Mouse (Mus musculus) CH12.LX (cell line): Measurements from ENCODE around the gene Mprip. TPM values are rescaled to one million over a fixed set of nuclear protein-coding genes. Genes with fewer than 3 reads are reported as not detected.

Experiments
- DNase-seq: peaks from one replicate; pipeline ENCODE4 v3.0.0-alpha.2; 2013; ENCODE audit errors: extremely low read depth
- H3K27ac ChIP-seq: 2 replicates; pipeline ENCODE4 v1.5.1; 2012; ENCODE audit warnings: low read depth, mild to moderate bottlenecking, control low read depth, moderate library complexity; ENCODE audit not compliant: insufficient read depth
- H3K27me3 ChIP-seq: replicated peaks from 2 replicates; pipeline ENCODE3; 2012; ENCODE audit warnings: inconsistent platforms
- H3K36me3 ChIP-seq, 2 experiments: replicated peaks in 1 of 2; 2 replicates each; pipeline versions ENCODE3 to v1.6.1; 2012; ENCODE audit warnings: inconsistent platforms in 1 of 2, low read length in 1 of 2, mild to moderate bottlenecking in 1 of 2, mixed read lengths in 1 of 2, moderate library complexity in 1 of 2; ENCODE audit not compliant: control insufficient read depth in 1 of 2, insufficient read depth in 1 of 2
- H3K4me1 ChIP-seq, 2 experiments: 2 replicates each; pipeline ENCODE4 v1.6.1; 2012; ENCODE audit warnings: inconsistent platforms in 1 of 2, moderate library complexity in 1 of 2; ENCODE audit not compliant: insufficient read depth in 2 of 2, control insufficient read depth in 1 of 2
- H3K4me2 ChIP-seq: 2 replicates; pipeline ENCODE4 v1.6.1; 2012; ENCODE audit warnings: low read depth, mild to moderate bottlenecking, control low read depth; ENCODE audit not compliant: poor library complexity, insufficient read depth, severe bottlenecking
- H3K4me3 ChIP-seq, 3 experiments: fragments of 150-350 bp in 1 of 3; sonication (generic) in 1 of 3; replicated peaks in 1 of 3; 2 replicates each; pipeline versions ENCODE3 to v1.5.1; 2011 to 2012; ENCODE audit warnings: low read depth in 2 of 3, low read length in 2 of 3, mild to moderate bottlenecking in 2 of 3, moderate library complexity in 2 of 3, control low read depth in 1 of 3, improper control_type of control experiment in 1 of 3, inconsistent platforms in 1 of 3, mixed read lengths in 1 of 3; ENCODE audit not compliant: poor library complexity in 1 of 3
- H3K79me2 ChIP-seq: replicated peaks from 2 replicates; pipeline ENCODE4 v1.6.1; 2012; ENCODE audit warnings: mild to moderate bottlenecking, moderate library complexity; ENCODE audit not compliant: control insufficient read depth, poor library complexity, insufficient read depth, severe bottlenecking; ENCODE audit errors: extremely low read depth
- H3K9ac ChIP-seq: 2 replicates; pipeline ENCODE4 v1.6.1; 2012; ENCODE audit warnings: low read depth, mild to moderate bottlenecking, control low read depth, moderate library complexity; ENCODE audit not compliant: insufficient read depth
- H3K9me3 ChIP-seq: replicated peaks from 2 replicates; pipeline ENCODE3; 2012; ENCODE audit warnings: low read length, inconsistent platforms, mixed read lengths
- CTCF ChIP-seq, 2 experiments: IDR thresholded peaks in 1 of 2; conservative IDR thresholded peaks in 1 of 2; 2 replicates each; pipeline ENCODE4 v1.5.1; 2011 to 2012; ENCODE audit warnings: low read depth in 2 of 2, low read length in 2 of 2, improper control_type of control experiment in 1 of 2, inconsistent platforms in 1 of 2, mild to moderate bottlenecking in 1 of 2, moderate library complexity in 1 of 2
- ELF1 ChIP-seq: IDR thresholded peaks from 2 replicates; pipeline ENCODE4 v1.6.1; 2014; ENCODE audit warnings: low read depth, mild to moderate bottlenecking, inconsistent platforms, low read length, improper control_type of control experiment
- JUND ChIP-seq: conservative IDR thresholded peaks from 2 replicates; pipeline ENCODE4 v1.6.1; 2011; ENCODE audit warnings: low read depth, low read length, improper control_type of control experiment
- MXI1 ChIP-seq: IDR thresholded peaks from 2 replicates; pipeline ENCODE4 v1.6.1; 2011; ENCODE audit warnings: mild to moderate bottlenecking, low read depth, low read length, improper control_type of control experiment
- POLR2AphosphoS2 ChIP-seq: IDR thresholded peaks from 2 replicates; pipeline ENCODE4 v1.6.1; 2011; ENCODE audit warnings: low read depth, low read length, improper control_type of control experiment
- SIN3A ChIP-seq: IDR thresholded peaks from 2 replicates; pipeline ENCODE4 v1.6.1; 2012; ENCODE audit warnings: low read length, improper control_type of control experiment, inconsistent platforms
- SMC3 ChIP-seq: IDR thresholded peaks from 2 replicates; pipeline ENCODE4 v1.6.1; 2011; ENCODE audit warnings: low read depth, low read length, improper control_type of control experiment
- USF1 ChIP-seq: IDR thresholded peaks from 2 replicates; pipeline ENCODE4 v1.6.1; 2014; ENCODE audit warnings: low read depth, mild to moderate bottlenecking, inconsistent platforms, low read length, improper control_type of control experiment
- ZMIZ1 ChIP-seq: IDR thresholded peaks from 2 replicates; pipeline ENCODE4 v1.6.1; 2012; ENCODE audit warnings: low read depth, mild to moderate bottlenecking, inconsistent platforms, low read length, improper control_type of control experiment
- ZNF384 ChIP-seq: IDR thresholded peaks from 2 replicates; pipeline ENCODE4 v1.6.1; 2012; ENCODE audit warnings: low read depth, low read length, improper control_type of control experiment, inconsistent platforms
- dilution Hi-C: fragments of 300-500 bp; cut with MboI; formaldehyde crosslinking; loops from 2 replicates; pipeline ENCODE4 v1.14.3; 2020; ENCODE audit warnings: low sequenced_read_pairs; ENCODE audit not compliant: extremely low pct_unique_long_range_greater_than_20kb, extremely low pct_ligation_motif_present
- in situ Hi-C: fragments of 300-500 bp; cut with MboI; formaldehyde crosslinking; loops from 3 replicates; pipeline ENCODE4 v1.14.3; 2019; ENCODE audit warnings: low sequenced_read_pairs, low pct_ligation_motif_present, low pct_unique_long_range_greater_than_20kb, mixed read lengths
- polyA plus RNA-seq: library from polyadenylated mRNA; unstranded; fragments of >175 nt; gene quantifications from 2 replicates; pipeline ENCODE4 v1.2.1, GENCODE M21; 2012; ENCODE audit warnings: low read depth; ENCODE audit not compliant: insufficient read length
- total RNA-seq, 2 experiments: library from RNA; depleted of rRNA; stranded (reverse); fragments of 300-350 nt in 1 of 2; fragments of >200 nt in 1 of 2; gene quantifications; 2 replicates each; pipeline ENCODE4 v1.2.3; 2012 to 2014

Gene Mprip
- total and polyA plus RNA-seq, 3 experiments, result 50.6 to 59.5 (median 56.4) TPM

- no peak for DNase-seq
- no peaks in the 10 kb centered on the region for H3K9me3 ChIP-seq
- H3K36me3 ChIP-seq, result peaks cover 32 to 92% of the 10 kb centered on the region in 2 experiments
- H3K4me1 ChIP-seq, result no peaks in the 10 kb centered on the region
- H3K4me2 ChIP-seq, result no peak overlapping the region
- in situ Hi-C loops, result no loop called here
- TF ChIP-seq SIN3A (no peak), ZMIZ1 (no peak), ELF1 (no peak), USF1 (no peak), JUND (no peak)
- no peaks in the 10 kb centered on the region for H3K79me2 ChIP-seq
- no peak overlapping the region for H3K4me3 ChIP-seq
- H3K27me3 ChIP-seq, result no peaks in the 10 kb centered on the region
- H3K9ac ChIP-seq, result no peak overlapping the region
- H3K27ac ChIP-seq, result no peak overlapping the region
- dilution Hi-C loops, result no loop called here
Measured at GRCm38 (mm10) chr11:59772902-59773301, 111.8 kb downstream of the Mprip start.

- H3K27me3 ChIP-seq, result no peaks in the 10 kb centered on the region
- no peak overlapping the region for H3K4me2 ChIP-seq
- TF ChIP-seq ZNF384, result no peak
- no peak for TF ChIP-seq SMC3
- TF ChIP-seq MXI1, result no peak
- TF ChIP-seq CTCF (conservative IDR thresholded peaks at IDR 0.05 in 1 of 2, IDR thresholded peaks at IDR 0.05 in 1 of 2; ENCODE audit: low read depth in 2 of 2, low read length in 2 of 2), result no peak
- no peak overlapping the region for H3K4me3 ChIP-seq
- H3K9ac ChIP-seq, result no peak overlapping the region
- dilution Hi-C loops, result no loop called here
- no peaks in the 10 kb centered on the region for H3K9me3 ChIP-seq
- in situ Hi-C loops, result no loop called here
- DNase-seq, result no peak
- H3K36me3 ChIP-seq, result peaks cover 23 to 83% of the 10 kb centered on the region in 2 experiments
- H3K79me2 ChIP-seq, result no peaks in the 10 kb centered on the region
- H3K4me1 ChIP-seq, result no peaks in the 10 kb centered on the region
- no peak overlapping the region for H3K27ac ChIP-seq
Measured at GRCm38 (mm10) chr11:59774522-59774921, 113.4 kb downstream of the Mprip start.

- peaks cover 15 to 74% of the 10 kb centered on the region in 2 experiments for H3K36me3 ChIP-seq
- in situ Hi-C loops (no loop called here), dilution Hi-C loops (loop anchor here (25.0 kb wide), 1 partner anchor 163 kb away; no protein-coding TSS in a partner anchor)
- H3K4me3 ChIP-seq, result no peak overlapping the region
- no peaks in the 10 kb centered on the region for H3K4me1 ChIP-seq
- no peaks in the 10 kb centered on the region for H3K27me3 ChIP-seq
- no peaks in the 10 kb centered on the region for H3K9me3 ChIP-seq
- no peak overlapping the region for H3K9ac ChIP-seq
- TF ChIP-seq CTCF (conservative IDR thresholded peaks at IDR 0.05 in 1 of 2, IDR thresholded peaks at IDR 0.05 in 1 of 2; ENCODE audit: low read depth in 2 of 2, low read length in 2 of 2) (0 out of 4 replicates have a peak, but pooled peaks of 1 of the 2 experiments have one; percentile 8), POLR2AphosphoS2 (no peak)
- H3K4me2 ChIP-seq, result no peak overlapping the region
- no peak for DNase-seq
- no peak overlapping the region for H3K27ac ChIP-seq
- no peaks in the 10 kb centered on the region for H3K79me2 ChIP-seq
Measured at GRCm38 (mm10) chr11:59775435-59776148, 114.5 kb downstream of the Mprip start.
